Mouse (Mus musculus) gastrocnemius, postnatal 10 days (tissue): Measurements from ENCODE around the gene Tead4. TPM values are rescaled to one million over a fixed set of nuclear protein-coding genes. Genes with fewer than 3 reads are reported as not detected.
"Not testable (repeated sequence)": the region's sequence is repeated elsewhere in the genome, so short reads cannot be mapped to it uniquely, and the experiment has no call there.

Experiments
- DNase-seq: peaks from one replicate; pipeline ENCODE4 v3.0.0; 2021; ENCODE audit warnings: mixed read lengths
- long read RNA-seq, 2 experiments: library from polyadenylated mRNA; stranded (forward); transcript quantifications; one replicate each; pipeline ENCODE4 v2.0.0; 2021
- total RNA-seq, 2 experiments: library from RNA; stranded (reverse); gene quantifications; 2 replicates each; pipeline ENCODE4 v1.2.3; 2021

Gene Tead4
- total RNA-seq = 10 to 100 TPM; 13.2 to 14.5 TPM
- long read RNA-seq, experiment 1, partial matches to known transcripts = 1 of 6 reads
- long read RNA-seq, experiment 1, other reads (novel, unspliced or antisense) = 4 of 6 reads
- long read RNA-seq, experiment 2, partial matches to known transcripts = 1 of 8 reads
- long read RNA-seq, experiment 2, other reads (novel, unspliced or antisense) = 3 of 8 reads

GRCm38 (mm10) chr6:128300134-128301001, at the start of gene Tead4:
Gene Tead4 (minus strand): TSS chr6:128300823.
- DNase-seq = peak; percentile 75

- DNase-seq = no peak
Observed at GRCm38 (mm10) chr6:128349711-128350110, 49.1 kb upstream of the Tead4 start.

GRCm38 (mm10) chr6:128346782-128347181, 46.2 kb upstream of the Tead4 start:
- DNase-seq = no peak

GRCm38 (mm10) chr6:128345623-128346022, 45.0 kb upstream of the Tead4 start:
- DNase-seq = no peak

- DNase-seq = no peak
Observed at GRCm38 (mm10) chr6:128341956-128342723, 41.5 kb upstream of the Tead4 start.

GRCm38 (mm10) chr6:128338876-128339275, 38.3 kb upstream of the Tead4 start:
- DNase-seq = no peak

- no peak for DNase-seq
Observed at GRCm38 (mm10) chr6:128337467-128337866, 36.8 kb upstream of the Tead4 start.

- peak; percentile 74 for DNase-seq
Observed at GRCm38 (mm10) chr6:128334397-128335124, 33.9 kb upstream of the Tead4 start.

- peak; percentile 48 for DNase-seq
Observed at GRCm38 (mm10) chr6:128318317-128318716, 17.7 kb upstream of the Tead4 start.

- no peak for DNase-seq
Observed at GRCm38 (mm10) chr6:128315597-128315996, 15.0 kb upstream of the Tead4 start.

- no peak for DNase-seq
Observed at GRCm38 (mm10) chr6:128314796-128315195, 14.2 kb upstream of the Tead4 start.

- DNase-seq = peak; percentile 76
Observed at GRCm38 (mm10) chr6:128308311-128308710, 7.7 kb upstream of the Tead4 start.

GRCm38 (mm10) chr6:128304801-128305200, 4.2 kb upstream of the Tead4 start:
- DNase-seq = no peak

- not testable (repeated sequence) for DNase-seq
Observed at GRCm38 (mm10) chr6:128302640-128303039, 2.0 kb upstream of the Tead4 start.

- no peak for DNase-seq
Observed at GRCm38 (mm10) chr6:128301891-128302290, 1.3 kb upstream of the Tead4 start.

- DNase-seq = no peak
Observed at GRCm38 (mm10) chr6:128301458-128301857, 835 bp upstream of the Tead4 start.

- peak; percentile 21 for DNase-seq
Observed at GRCm38 (mm10) chr6:128299292-128300133, 1.1 kb downstream of the Tead4 start.

GRCm38 (mm10) chr6:128298246-128298645, 2.4 kb downstream of the Tead4 start:
- DNase-seq = no peak

- peak; percentile 20 for DNase-seq
Observed at GRCm38 (mm10) chr6:128296750-128297393, 3.8 kb downstream of the Tead4 start.
